Mouse (Mus musculus): Measurements from ENCODE around the gene Mkrn2os. TPM values are rescaled to one million over a fixed set of nuclear protein-coding genes. Genes with fewer than 3 reads are reported as not detected.

Mkrn2os gene
- polyA plus RNA-seq, 1 experiment from 2014 or later, result 0.54 TPM

DNA sequence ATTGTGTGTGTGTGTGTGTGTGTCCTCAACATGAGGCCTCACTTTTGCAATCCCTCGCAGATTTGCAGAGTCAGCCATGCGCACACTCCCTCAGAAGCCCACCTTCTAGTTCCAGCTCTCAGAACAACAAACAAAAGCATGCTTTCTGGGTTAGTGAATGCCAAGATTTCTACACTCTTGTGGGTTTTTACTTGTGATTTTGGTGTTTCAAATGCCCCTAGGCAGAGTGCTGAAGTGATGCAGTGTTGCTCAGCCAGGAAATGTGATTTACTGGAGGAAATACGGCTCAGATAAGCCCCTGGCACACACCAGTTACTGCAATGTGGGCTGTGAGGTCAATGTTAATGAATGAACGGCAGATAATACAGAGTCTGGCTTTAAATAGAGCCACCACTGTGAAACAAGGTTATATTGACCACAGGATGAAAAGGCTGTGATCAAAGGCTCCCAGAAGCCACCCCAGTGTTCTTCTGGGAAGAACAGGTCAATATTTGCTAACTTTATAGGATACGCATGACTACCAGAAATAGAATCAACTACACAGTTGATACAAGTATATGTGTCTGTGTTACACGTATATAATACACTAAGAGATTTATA lies 50.6 kb downstream of the Mkrn2os start:
- Histone ChIP-seq H3K4me2 (ENCODE audit: low read depth, low read length) (no peak overlapping the region), H3K36me3 (ENCODE audit: control insufficient read depth, insufficient read depth) (no peaks in the 10 kb centered on the region), H3K4me1 (ENCODE audit: control insufficient read depth, insufficient read depth, low read length) (peaks cover 18% of the 10 kb centered on the region), H3K27ac (ENCODE audit: low read length) (peak overlapping the region; percentile 44), H3K4me3 (ENCODE audit: low read length) (no peak overlapping the region), H3K27me3 (ENCODE audit: control insufficient read depth, insufficient read depth, low read length) (no peaks in the 10 kb centered on the region), H3K9ac (ENCODE audit: low read length) (no peak overlapping the region), H3K9me3 (replicated peaks; ENCODE audit: control insufficient read depth, low read length) (no peaks in the 10 kb centered on the region)
- ATAC-seq (replicated peaks; ENCODE audit: extremely low read depth, insufficient read depth, low FRiP score), result no peak
- 40% methylated on average over 6 of the region's 6 CpGs for WGBS

DNA sequence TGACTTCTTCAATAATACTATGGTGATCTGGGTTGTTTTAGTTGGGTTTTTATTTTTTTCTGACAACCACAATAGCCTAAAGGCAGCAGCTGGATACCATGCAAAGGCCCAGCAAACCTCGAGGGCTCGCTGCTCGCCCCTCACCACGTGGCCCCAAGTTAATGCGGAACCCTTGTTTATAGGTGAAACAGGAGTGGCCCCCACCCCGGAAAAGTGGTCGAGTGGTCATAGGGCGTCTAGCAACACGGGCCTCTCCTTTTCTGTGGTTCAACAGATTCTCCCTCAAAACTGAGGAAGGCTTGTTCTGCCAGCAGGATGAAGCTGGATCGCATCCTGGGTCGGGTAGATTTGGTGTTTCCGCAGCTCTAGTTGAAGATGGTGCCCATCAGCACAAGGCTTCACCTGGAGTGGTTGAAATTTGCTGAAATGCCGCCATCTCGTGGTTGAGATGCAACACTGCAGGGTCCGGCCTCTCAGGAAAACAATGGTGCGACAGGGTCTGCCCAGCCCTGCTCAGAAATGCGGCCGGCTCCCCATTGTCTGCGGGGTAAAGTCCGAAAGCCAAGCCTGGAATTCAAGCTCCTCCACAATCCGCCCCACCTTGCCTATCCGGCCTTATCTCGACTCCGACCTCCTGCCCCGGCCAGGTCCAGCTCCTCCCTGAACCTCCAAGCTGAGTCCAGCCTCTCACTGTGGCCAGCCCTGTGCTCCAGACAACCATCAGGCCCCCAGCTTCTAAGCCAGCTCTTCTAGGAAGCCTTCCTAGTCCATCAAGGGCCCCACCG lies 53.5 kb downstream of the Mkrn2os start:
- 20% methylated on average over 26 of the region's 26 CpGs for WGBS
- Histone ChIP-seq H3K4me2 (ENCODE audit: low read depth, low read length) (peak overlapping the region; percentile 67), H3K4me1 (ENCODE audit: control insufficient read depth, insufficient read depth, low read length) (peaks cover 12% of the 10 kb centered on the region), H3K36me3 (ENCODE audit: control insufficient read depth, insufficient read depth) (no peaks in the 10 kb centered on the region), H3K27ac (ENCODE audit: low read length) (no peak overlapping the region), H3K9me3 (replicated peaks; ENCODE audit: control insufficient read depth, low read length) (no peaks in the 10 kb centered on the region), H3K27me3 (ENCODE audit: control insufficient read depth, insufficient read depth, low read length) (no peaks in the 10 kb centered on the region), H3K4me3 (ENCODE audit: low read length) (peak overlapping the region; percentile 34), H3K9ac (ENCODE audit: low read length) (peak overlapping the region; percentile 67)
- peak; percentile 58; the same call in 1 of the 2 replicates for ATAC-seq (replicated peaks; ENCODE audit: extremely low read depth, insufficient read depth, low FRiP score)

- 79% methylated on average over 4 of the region's 4 CpGs for WGBS
- no peaks in the 10 kb centered on the region for H3K27me3 ChIP-seq (ENCODE audit: control insufficient read depth, insufficient read depth, low read length)
- ATAC-seq (replicated peaks; ENCODE audit: extremely low read depth, insufficient read depth, low FRiP score), result no peak
- H3K9ac ChIP-seq (ENCODE audit: low read length), result no peak overlapping the region
- no peaks in the 10 kb centered on the region for H3K36me3 ChIP-seq (ENCODE audit: control insufficient read depth, insufficient read depth)
- H3K9me3 ChIP-seq (replicated peaks; ENCODE audit: control insufficient read depth, low read length), result no peaks in the 10 kb centered on the region
- peaks cover 6% of the 10 kb centered on the region; the same call in 1 of the 2 replicates for H3K4me1 ChIP-seq (ENCODE audit: control insufficient read depth, insufficient read depth, low read length)
- no peak overlapping the region for H3K4me3 ChIP-seq (ENCODE audit: low read length)
- H3K4me2 ChIP-seq (ENCODE audit: low read depth, low read length), result no peak overlapping the region
- no peak overlapping the region for H3K27ac ChIP-seq (ENCODE audit: low read length)
These were observed 56.2 kb downstream of the Mkrn2os start for GRCm38 (mm10) chr6:115536169-115536568.

GRCm38 (mm10) chr6:115534617-115535016 lies 57.8 kb downstream of the Mkrn2os start:
- Histone ChIP-seq H3K4me2 (ENCODE audit: low read depth, low read length) (no peak overlapping the region), H3K4me3 (ENCODE audit: low read length) (no peak overlapping the region), H3K27me3 (ENCODE audit: control insufficient read depth, insufficient read depth, low read length) (no peaks in the 10 kb centered on the region), H3K4me1 (ENCODE audit: control insufficient read depth, insufficient read depth, low read length) (peaks cover 6% of the 10 kb centered on the region; the same call in 1 of the 2 replicates), H3K27ac (ENCODE audit: low read length) (no peak overlapping the region), H3K36me3 (ENCODE audit: control insufficient read depth, insufficient read depth) (no peaks in the 10 kb centered on the region), H3K9ac (ENCODE audit: low read length) (no peak overlapping the region), H3K9me3 (replicated peaks; ENCODE audit: control insufficient read depth, low read length) (no peaks in the 10 kb centered on the region)
- ATAC-seq (replicated peaks; ENCODE audit: extremely low read depth, insufficient read depth, low FRiP score), result no peak
- 53% methylated on average over 7 of the region's 7 CpGs for WGBS

Other genes starting within 250 kb of the Mkrn2os start
- gene Pparg, start 231.6 kb downstream of the Mkrn2os start, polyA plus RNA-seq (2015; fragmentation: Nextera tagmentation; extraction: Ambion mirVana), result 4.0 and 4.3 TPM in 2 replicates
- gene Tsen2, start 47.9 kb downstream of the Mkrn2os start, polyA plus RNA-seq (2015; fragmentation: Nextera tagmentation; extraction: Ambion mirVana), result 17.6 and 19.0 TPM in 2 replicates
- 26.2 and 26.7 TPM in 2 replicates for gene Mkrn2, start 9.3 kb upstream of the Mkrn2os start, polyA plus RNA-seq (2015; fragmentation: Nextera tagmentation; extraction: Ambion mirVana)
- 103 and 104 TPM in 2 replicates for gene Raf1, start 84.1 kb upstream of the Mkrn2os start, polyA plus RNA-seq (2015; fragmentation: Nextera tagmentation; extraction: Ambion mirVana)
- 1.1 and 1.3 TPM in 2 replicates for gene Tmem40, start 169.8 kb upstream of the Mkrn2os start, polyA plus RNA-seq (2015; fragmentation: Nextera tagmentation; extraction: Ambion mirVana)
- gene Cand2, start 182.0 kb upstream of the Mkrn2os start, polyA plus RNA-seq (2015; fragmentation: Nextera tagmentation; extraction: Ambion mirVana), result 42.0 and 49.8 TPM in 2 replicates
- 1,011 and 1,085 TPM in 2 replicates for gene Rpl32, start 216.2 kb upstream of the Mkrn2os start, polyA plus RNA-seq (2015; fragmentation: Nextera tagmentation; extraction: Ambion mirVana)
- gene Efcab12, start 245.8 kb upstream of the Mkrn2os start, polyA plus RNA-seq (2015; fragmentation: Nextera tagmentation; extraction: Ambion mirVana), result 0.51 and 0.59 TPM in 2 replicates